ENCODE assay signal across 8 mouse cellular contexts in the genomic region with DNA sequence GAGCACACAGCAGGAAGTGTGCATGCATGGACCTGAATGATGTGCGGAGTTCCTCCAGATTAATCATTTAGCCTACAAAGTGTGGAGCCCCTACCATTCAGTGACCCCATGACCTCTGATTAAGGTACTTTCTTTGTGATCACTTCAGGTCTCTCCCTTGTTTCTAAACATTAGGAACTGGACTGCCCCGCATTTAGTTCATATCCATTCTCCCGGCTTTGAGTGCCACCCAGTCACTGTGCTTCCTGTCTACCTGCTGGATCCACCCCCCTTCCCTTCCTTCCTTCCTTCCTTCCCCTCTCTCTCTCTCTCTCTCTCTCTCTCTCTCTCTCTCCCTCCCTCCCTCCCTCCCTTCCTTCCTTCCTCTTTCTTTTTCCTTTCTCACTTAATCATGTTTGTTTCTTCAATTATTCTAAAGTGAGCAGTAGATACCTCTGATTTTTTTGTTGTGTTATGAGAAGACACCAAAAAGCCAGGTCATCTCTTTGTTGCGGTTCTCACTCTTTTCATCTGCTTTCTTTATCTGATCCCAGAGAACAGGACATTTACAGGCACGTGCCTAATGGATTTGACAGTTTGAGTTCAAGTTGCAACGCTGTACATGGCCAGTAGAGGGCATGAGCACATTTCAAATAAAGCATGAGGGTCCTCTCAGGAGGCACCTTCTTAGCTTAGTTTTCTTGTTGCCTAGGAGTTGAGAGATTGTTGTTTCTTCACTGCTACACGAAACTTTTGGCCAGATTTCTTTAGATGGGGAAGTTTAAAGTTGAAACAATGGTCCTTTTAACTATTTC.
A peak's percentile ranks its signal among the peaks of the same experiment; 100 is the strongest.
DNase-seq lines count a peak whose midpoint lies in the region; ATAC-seq and TF ChIP-seq lines count a peak whose summit lies in the region.

No protein-coding gene starts in this region.

- ATAC-seq in embryonic facial prominence, embryonic 11.5 days (replicated peaks; ENCODE audit: insufficient number of reproducible peaks, low FRiP score, low TSS enrichment, low read depth), result no peak
- peak; percentile 79 for ATAC-seq in hindbrain, postnatal 0 days
- peak; percentile 89 for ATAC-seq in megakaryocyte-erythroid progenitor cell, adult 5-6 weeks (replicated peaks; ENCODE audit: low FRiP score, low TSS enrichment, poor library complexity, severe bottlenecking)

- no peak overlapping the region for H3K9ac ChIP-seq in embryonic facial prominence, embryonic 11.5 days (replicated peaks; ENCODE audit: low read length)
- H3K9ac ChIP-seq in hindbrain, postnatal 0 days (replicated peaks; ENCODE audit: low read length), result no peak overlapping the region

- peak in 1 of 2 experiments; percentile 8 for DNase-seq in spleen, adult 2 months (ENCODE audit: low read depth in 1 of 2, low spot score in 2 of 2)
- no peak for DNase-seq in spleen, postnatal 14 days (ENCODE audit: low spot score in 2 of 2)
- peak; percentile 48 to 55 for DNase-seq in adrenal gland, postnatal 36 days
- peak; percentile 89 for DNase-seq in embryonic facial prominence, embryonic 11.5 days (ENCODE audit: low spot score)
- DNase-seq in hindbrain, postnatal 0 days (ENCODE audit: low spot score), result peak; percentile 93
- DNase-seq in layer of hippocampus, postnatal 10 days (ENCODE audit: low spot score in 2 of 2), result peak; percentile 68 to 71
- peak; percentile 24 to 45 for DNase-seq in right cerebral cortex, postnatal 36 days (ENCODE audit: low spot score in 2 of 2)

- H3K27me3 ChIP-seq in spleen, adult 2 months (ENCODE audit: control insufficient read depth, insufficient read depth, low read length), result no peaks in the 10 kb centered on the region
- no peaks in the 10 kb centered on the region for H3K27me3 ChIP-seq in embryonic facial prominence, embryonic 11.5 days (ENCODE audit: control insufficient read depth, insufficient read depth, low read length)
- no peaks in the 10 kb centered on the region for H3K27me3 ChIP-seq in hindbrain, postnatal 0 days (ENCODE audit: insufficient read depth, low read length)

- H3K4me1 ChIP-seq in spleen, adult 2 months (ENCODE audit: control insufficient read depth, insufficient read depth, insufficient read length), result no peaks in the 10 kb centered on the region
- no peaks in the 10 kb centered on the region for H3K4me1 ChIP-seq in embryonic facial prominence, embryonic 11.5 days (ENCODE audit: control insufficient read depth, insufficient read depth, low read length)
- H3K4me1 ChIP-seq in hindbrain, postnatal 0 days (ENCODE audit: insufficient read depth, low read length), result no peaks in the 10 kb centered on the region

- 15% methylated on average over 7 of the region's 7 CpGs for WGBS in spleen, adult 2 months
- WGBS in embryonic facial prominence, embryonic 11.5 days, result 15% methylated on average over 7 of the region's 7 CpGs
- 13% methylated on average over 7 of the region's 7 CpGs for WGBS in hindbrain, postnatal 0 days

- no peak overlapping the region for H3K4me3 ChIP-seq in spleen, adult 2 months (ENCODE audit: extremely low read depth, insufficient read depth, insufficient read length)
- H3K4me3 ChIP-seq in embryonic facial prominence, embryonic 11.5 days (ENCODE audit: low read depth, low read length), result no peak overlapping the region
- no peak overlapping the region for H3K4me3 ChIP-seq in hindbrain, postnatal 0 days (ENCODE audit: low read length)

- peak; percentile 48; the same call in 1 of the 2 replicates for TF ChIP-seq CTCF in spleen, adult 2 months (IDR thresholded peaks at IDR 0.05; ENCODE audit: extremely low read depth, insufficient read depth, insufficient read length, insufficient replicate concordance)
- TF ChIP-seq CTCF in hindbrain, postnatal 0 days (IDR thresholded peaks at IDR 0.05; ENCODE audit: low read depth), result peak; percentile 94

- no peak overlapping the region for H3K27ac ChIP-seq in spleen, adult 2 months (ENCODE audit: insufficient read depth, low read length)
- no peak overlapping the region for H3K27ac ChIP-seq in embryonic facial prominence, embryonic 11.5 days (replicated peaks; ENCODE audit: low read depth, low read length)
- H3K27ac ChIP-seq in hindbrain, postnatal 0 days, result no peak overlapping the region

- no peaks in the 10 kb centered on the region for H3K9me3 ChIP-seq in embryonic facial prominence, embryonic 11.5 days (replicated peaks; ENCODE audit: control insufficient read depth, low read length)
- no peaks in the 10 kb centered on the region for H3K9me3 ChIP-seq in hindbrain, postnatal 0 days (ENCODE audit: low read length)

- no peaks in the 10 kb centered on the region for H3K36me3 ChIP-seq in spleen, adult 2 months (ENCODE audit: control insufficient read depth, insufficient read depth, low read length)
- H3K36me3 ChIP-seq in embryonic facial prominence, embryonic 11.5 days (replicated peaks; ENCODE audit: control insufficient read depth, insufficient read depth, low read depth, low read length), result no peaks in the 10 kb centered on the region
- H3K36me3 ChIP-seq in hindbrain, postnatal 0 days (ENCODE audit: insufficient read depth, low read length), result no peaks in the 10 kb centered on the region

- H3K4me2 ChIP-seq in embryonic facial prominence, embryonic 11.5 days (ENCODE audit: low read depth, low read length), result no peak overlapping the region
- H3K4me2 ChIP-seq in hindbrain, postnatal 0 days (ENCODE audit: low read depth, low read length), result no peak overlapping the region

- no peak for TF ChIP-seq POLR2A in spleen, adult 2 months (IDR thresholded peaks at IDR 0.05; ENCODE audit: low read depth, low read length)

Comparison
In these comparisons a context has a peak if more than half of its experiments do, and no peak if none do; other contexts are left out.
1. DNase-seq: peak in adrenal gland, postnatal 36 days (2 of 2), embryonic facial prominence, embryonic 11.5 days (single experiment), hindbrain, postnatal 0 days (single experiment), layer of hippocampus, postnatal 10 days (2 of 2) and right cerebral cortex, postnatal 36 days (2 of 2); none in spleen, postnatal 14 days (0 of 2).